Mouse (Mus musculus): ENCODE results near the gene Nlrp5. TPM values are rescaled to one million over a fixed set of nuclear protein-coding genes. Genes with fewer than 3 reads are reported as not detected.
"Not testable (repeated sequence)": the region's sequence is repeated elsewhere in the genome, so short reads cannot be mapped to it uniquely, and the experiment has no call there.

The Nlrp5 gene
- polyA plus RNA-seq (2015; fragmentation: Nextera tagmentation; extraction: Ambion mirVana) = not detected in 2 replicates

- no peak for ATAC-seq
- Histone ChIP-seq H3K4me3 (ENCODE audit: low read depth, low read length) (no peak within 1 kb of the TSS), H3K9ac (ENCODE audit: low read depth, low read length) (no peak within 1 kb of the TSS), H3K4me2 (ENCODE audit: low read length) (no peak within 1 kb of the TSS), H3K4me1 (ENCODE audit: control insufficient read depth, insufficient read depth, low read length) (no peaks in the 10 kb centered on the region), H3K9me3 (replicated peaks; ENCODE audit: control insufficient read depth, low read length, poor library complexity, severe bottlenecking) (peaks cover 41% of the 10 kb centered on the region), H3K36me3 (ENCODE audit: control insufficient read depth, insufficient read depth, low read length) (no peaks in the 10 kb centered on the region), H3K27me3 (ENCODE audit: control insufficient read depth, insufficient read depth, low read depth, low read length) (no peaks in the 10 kb centered on the region), H3K27ac (ENCODE audit: low read length) (no peak within 1 kb of the TSS)
- 76% methylated on average over 10 of the region's 10 CpGs for WGBS
These were observed at the start of gene Nlrp5 for GRCm38 (mm10) chr7:23385589-23385988. Gene Nlrp5, plus strand, starts transcription at chr7:23385889.

GRCm38 (mm10) chr7:23358311-23358710 is 27.4 kb upstream of the Nlrp5 start:
- H3K9ac ChIP-seq (ENCODE audit: low read depth, low read length); H3K4me1 ChIP-seq (ENCODE audit: control insufficient read depth, insufficient read depth, low read length); H3K36me3 ChIP-seq (ENCODE audit: control insufficient read depth, insufficient read depth, low read length); H3K4me2 ChIP-seq (ENCODE audit: low read length); H3K27ac ChIP-seq (ENCODE audit: low read length); ATAC-seq; H3K4me3 ChIP-seq (ENCODE audit: low read depth, low read length); H3K27me3 ChIP-seq (ENCODE audit: control insufficient read depth, insufficient read depth, low read depth, low read length): not testable (repeated sequence)
- WGBS = 88% methylated on average over 10 of the region's 13 CpGs
- H3K9me3 ChIP-seq (replicated peaks; ENCODE audit: control insufficient read depth, low read length, poor library complexity, severe bottlenecking) = peaks cover 18% of the 10 kb centered on the region

DNA sequence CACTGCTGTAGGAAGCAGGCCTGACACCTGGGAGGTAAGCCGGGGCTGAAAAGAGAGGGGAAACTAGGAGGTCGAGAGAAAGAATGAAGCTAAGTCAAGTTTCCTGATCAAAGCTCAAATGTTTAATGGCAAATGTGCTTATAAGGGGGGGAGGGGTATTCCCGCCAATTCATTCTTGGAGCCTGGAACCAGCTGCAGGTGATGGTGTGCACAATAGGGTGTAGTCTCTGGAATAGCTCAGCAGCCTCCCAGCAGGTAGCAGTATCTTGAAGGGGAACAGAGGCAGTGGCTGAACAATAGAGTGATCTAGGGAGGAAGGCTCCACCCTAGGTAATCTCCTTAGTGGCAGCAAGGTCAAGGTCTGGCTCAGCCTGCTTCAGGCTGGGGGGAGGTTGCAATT is 84.5 kb downstream of the Nlrp5 start:
- not testable (repeated sequence) for H3K4me3 ChIP-seq (ENCODE audit: low read depth, low read length); H3K4me2 ChIP-seq (ENCODE audit: low read length); ATAC-seq; H3K27me3 ChIP-seq (ENCODE audit: control insufficient read depth, insufficient read depth, low read depth, low read length); H3K27ac ChIP-seq (ENCODE audit: low read length); H3K36me3 ChIP-seq (ENCODE audit: control insufficient read depth, insufficient read depth, low read length); H3K4me1 ChIP-seq (ENCODE audit: control insufficient read depth, insufficient read depth, low read length); H3K9ac ChIP-seq (ENCODE audit: low read depth, low read length)
- H3K9me3 ChIP-seq (replicated peaks; ENCODE audit: control insufficient read depth, low read length, poor library complexity, severe bottlenecking) = peaks cover 33% of the 10 kb centered on the region
- WGBS = 72% methylated on average over 3 of the region's 3 CpGs

DNA sequence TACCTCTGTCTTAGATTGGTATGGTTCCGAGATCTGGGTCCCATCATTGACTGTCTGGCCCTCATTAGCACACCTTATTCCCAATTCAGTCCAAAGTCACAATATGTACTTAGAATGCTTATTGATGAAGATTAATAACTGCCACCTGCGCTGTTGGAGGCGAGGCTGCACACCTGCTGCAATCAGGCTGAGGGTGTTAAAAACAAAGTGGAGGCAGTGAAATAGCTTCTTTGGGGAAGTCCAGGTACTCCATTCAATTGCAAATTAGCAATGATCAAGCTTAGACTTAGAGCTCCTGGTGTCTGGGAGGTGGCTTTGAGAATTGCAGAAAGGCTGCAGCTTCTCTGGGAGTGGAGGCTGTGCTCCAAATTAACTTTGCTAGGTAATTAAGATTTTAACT is 85.1 kb downstream of the Nlrp5 start:
- ATAC-seq = not testable (repeated sequence)

DNA sequence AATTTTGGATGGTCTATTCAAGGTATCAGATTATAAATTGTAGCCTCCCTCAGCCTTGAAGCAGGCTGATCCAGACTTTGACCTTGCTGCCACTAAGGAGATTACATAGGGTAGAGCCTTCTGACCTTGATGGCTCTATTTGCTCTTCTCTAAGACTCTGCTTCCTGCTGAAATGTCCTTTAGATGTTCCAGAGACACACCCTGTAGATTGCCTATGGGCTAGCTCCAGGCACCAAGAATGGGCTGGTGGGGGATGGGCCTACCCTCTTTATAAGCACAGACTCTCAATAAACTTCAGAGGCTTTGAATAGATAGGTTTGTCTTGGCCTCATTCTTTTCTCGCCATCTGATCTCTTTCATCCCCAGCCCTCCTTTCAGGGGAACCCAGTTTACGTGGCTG is 87.2 kb downstream of the Nlrp5 start:
- not testable (repeated sequence) for H3K27ac ChIP-seq (ENCODE audit: low read length); H3K4me1 ChIP-seq (ENCODE audit: control insufficient read depth, insufficient read depth, low read length); H3K4me3 ChIP-seq (ENCODE audit: low read depth, low read length); H3K4me2 ChIP-seq (ENCODE audit: low read length); H3K9ac ChIP-seq (ENCODE audit: low read depth, low read length); H3K27me3 ChIP-seq (ENCODE audit: control insufficient read depth, insufficient read depth, low read depth, low read length); ATAC-seq; H3K36me3 ChIP-seq (ENCODE audit: control insufficient read depth, insufficient read depth, low read length)
- H3K9me3 ChIP-seq (replicated peaks; ENCODE audit: control insufficient read depth, low read length, poor library complexity, severe bottlenecking) = peaks cover 25% of the 10 kb centered on the region
- 59% methylated on average over 2 of the region's 2 CpGs for WGBS

More for the DNA sequence above, 85.1 kb downstream of the Nlrp5 start:
- H3K36me3 ChIP-seq (ENCODE audit: control insufficient read depth, insufficient read depth, low read length); H3K27ac ChIP-seq (ENCODE audit: low read length); H3K4me1 ChIP-seq (ENCODE audit: control insufficient read depth, insufficient read depth, low read length); H3K4me3 ChIP-seq (ENCODE audit: low read depth, low read length); H3K9ac ChIP-seq (ENCODE audit: low read depth, low read length); H3K4me2 ChIP-seq (ENCODE audit: low read length); H3K27me3 ChIP-seq (ENCODE audit: control insufficient read depth, insufficient read depth, low read depth, low read length): not testable (repeated sequence)
- 51% methylated on average over 3 of the region's 3 CpGs for WGBS
- H3K9me3 ChIP-seq (replicated peaks; ENCODE audit: control insufficient read depth, low read length, poor library complexity, severe bottlenecking) = peaks cover 31% of the 10 kb centered on the region

Small RNA genes within 50 kb of the gene (microRNA-seq; reads per million reads assigned to microRNA genes)
- not detected for gene Gm25196

Other genes starting within 250 kb of the Nlrp5 start
- gene Gm10662, start 241.4 kb upstream of the Nlrp5 start, polyA plus RNA-seq (2015; fragmentation: Nextera tagmentation; extraction: Ambion mirVana) = not detected in 2 replicates
- gene Vmn1r165, start 168.6 kb upstream of the Nlrp5 start, polyA plus RNA-seq (2015; fragmentation: Nextera tagmentation; extraction: Ambion mirVana) = not detected in 2 replicates
- not detected in 2 replicates for gene Vmn1r166, start 134.2 kb upstream of the Nlrp5 start, polyA plus RNA-seq (2015; fragmentation: Nextera tagmentation; extraction: Ambion mirVana)
- not detected in 2 replicates for gene Gm6902, start 107.0 kb upstream of the Nlrp5 start, polyA plus RNA-seq (2015; fragmentation: Nextera tagmentation; extraction: Ambion mirVana)
- gene Nlrp4e, start 84.7 kb upstream of the Nlrp5 start, polyA plus RNA-seq (2015; fragmentation: Nextera tagmentation; extraction: Ambion mirVana) = not detected in 2 replicates
- not detected in 2 replicates for gene Vmn1r167, start 121.3 kb downstream of the Nlrp5 start, polyA plus RNA-seq (2015; fragmentation: Nextera tagmentation; extraction: Ambion mirVana)
- gene Vmn1r168, start 153.8 kb downstream of the Nlrp5 start, polyA plus RNA-seq (2015; fragmentation: Nextera tagmentation; extraction: Ambion mirVana) = not detected in 2 replicates
- gene Vmn1r169, start 189.6 kb downstream of the Nlrp5 start, polyA plus RNA-seq (2015; fragmentation: Nextera tagmentation; extraction: Ambion mirVana) = not detected in 2 replicates
- gene Vmn1r170, start 220.3 kb downstream of the Nlrp5 start, polyA plus RNA-seq (2015; fragmentation: Nextera tagmentation; extraction: Ambion mirVana) = not detected in 2 replicates
- gene Vmn1r171, start 244.8 kb downstream of the Nlrp5 start, polyA plus RNA-seq (2015; fragmentation: Nextera tagmentation; extraction: Ambion mirVana) = not detected in 2 replicates

All from midbrain, embryonic 16.5 days (tissue).